Mouse (Mus musculus) heart, postnatal 4 days (tissue): ENCODE data around the gene Dus3l. TPM values are rescaled to one million over a fixed set of nuclear protein-coding genes. Genes with fewer than 3 reads are reported as not detected.
A peak's percentile ranks its signal among the peaks of the same experiment; 100 is the strongest.

Experiments
- DNase-seq: peaks from one replicate; pipeline ENCODE4 v3.0.0; 2021
- total RNA-seq, 2 experiments: library from RNA; stranded (reverse); gene quantifications; 2 replicates each; pipeline ENCODE4 v1.2.3; 2021

Dus3l gene
- total RNA-seq, result 10 to 100 TPM; 22.8 to 23.5 TPM

DNA sequence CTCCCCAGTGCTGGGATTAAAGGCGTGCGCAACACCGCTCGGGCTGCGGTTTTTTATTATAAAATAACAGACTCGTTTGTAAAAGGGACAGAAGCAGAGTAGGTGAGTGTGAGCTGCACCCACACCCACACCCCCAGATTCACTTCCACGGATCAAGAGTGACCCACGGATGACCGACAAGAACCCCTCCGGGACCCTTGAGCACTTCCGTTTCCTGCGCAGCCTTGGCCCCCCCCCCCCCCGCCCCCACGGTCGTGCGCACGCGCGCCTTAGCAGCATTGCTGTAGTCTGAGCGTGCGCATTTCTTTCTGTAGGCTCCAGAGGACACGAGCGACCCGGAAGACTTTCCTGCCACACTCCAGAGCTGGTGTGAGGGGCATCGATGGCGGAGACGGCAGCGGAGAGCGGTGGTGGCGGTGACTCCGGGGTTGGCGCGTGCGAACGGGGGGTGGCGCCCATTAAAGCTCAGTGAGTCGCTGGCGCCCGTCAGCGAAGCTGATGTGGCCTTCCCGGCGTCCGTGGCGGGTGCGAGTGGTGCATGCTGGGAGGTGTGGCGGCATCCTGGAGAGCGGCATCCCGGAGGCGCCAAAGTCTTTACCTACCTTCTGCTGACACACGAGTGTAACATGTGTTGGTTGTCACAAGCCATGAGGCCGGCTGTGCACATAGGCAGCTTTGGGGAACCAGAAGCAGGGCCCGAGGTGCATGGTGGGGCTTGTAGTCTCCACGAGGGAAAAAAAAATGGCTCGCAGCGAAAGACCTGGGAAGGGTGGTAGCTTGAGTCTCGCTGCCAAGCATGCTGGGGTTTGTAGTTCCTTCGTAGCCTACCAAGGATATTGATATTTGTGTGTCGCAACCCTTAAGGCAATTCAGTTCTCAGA, at the start of gene Dus3l:
Gene Dus3l (plus strand): TSS at position 284 of the 881 bp plus-strand sequence.
- peak; percentile 84 for DNase-seq

DNA sequence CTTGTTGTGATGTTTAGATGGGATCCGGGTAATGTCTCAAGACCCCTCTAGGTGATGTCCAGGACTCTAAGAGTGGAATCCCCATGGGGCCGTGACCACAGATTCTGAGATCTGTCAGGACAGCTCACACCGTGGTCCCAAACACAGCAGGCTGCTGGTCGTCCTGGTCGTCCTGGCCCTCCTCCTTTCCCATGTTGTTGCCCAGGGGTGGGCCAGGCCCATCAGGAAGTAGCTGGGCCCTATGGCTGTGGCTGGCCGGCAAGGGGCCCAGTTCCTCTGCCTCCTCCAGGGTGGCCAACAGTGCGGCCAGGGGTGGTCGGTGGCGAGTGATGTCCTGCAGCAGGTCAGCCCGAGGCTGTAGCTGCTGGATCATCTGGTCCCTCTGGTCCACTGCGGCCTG, 49.2 kb upstream of the Dus3l start:
- no peak for DNase-seq

DNA sequence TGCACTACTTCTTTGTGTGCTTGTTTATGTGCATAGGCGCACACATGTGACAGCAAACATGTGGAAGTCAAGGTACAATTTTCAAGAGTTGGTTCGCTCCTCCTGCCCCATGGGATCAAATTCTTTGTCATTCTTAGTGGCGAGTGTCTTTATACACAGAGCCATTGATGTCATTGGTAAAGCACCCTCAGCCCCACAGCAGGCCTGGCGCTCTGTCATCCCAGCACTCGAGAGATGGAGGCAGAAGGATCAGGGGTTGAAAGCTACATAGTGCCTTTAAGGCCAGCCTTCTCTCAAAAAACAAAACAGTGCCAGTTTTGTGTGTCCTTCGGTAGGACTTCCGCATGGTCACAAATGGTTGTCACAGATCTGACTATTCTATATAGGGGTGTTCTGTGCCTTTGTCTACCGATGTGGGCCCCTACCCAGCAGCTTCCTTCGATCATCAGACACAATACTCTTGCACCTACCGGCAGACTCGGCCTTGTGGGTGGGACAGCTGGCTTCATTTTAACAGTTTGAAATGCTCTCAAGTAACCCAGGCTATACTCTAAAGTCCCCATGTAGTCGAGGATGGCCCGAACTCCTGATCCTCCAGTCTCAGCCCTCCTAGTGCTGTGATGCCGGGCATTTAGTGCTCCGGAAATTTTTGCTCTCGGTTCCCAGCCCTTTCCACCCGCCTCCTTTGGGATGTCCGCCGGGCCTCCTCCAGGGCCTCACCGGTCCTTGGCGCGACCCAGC, 48.5 kb upstream of the Dus3l start:
- DNase-seq, result no peak

DNA sequence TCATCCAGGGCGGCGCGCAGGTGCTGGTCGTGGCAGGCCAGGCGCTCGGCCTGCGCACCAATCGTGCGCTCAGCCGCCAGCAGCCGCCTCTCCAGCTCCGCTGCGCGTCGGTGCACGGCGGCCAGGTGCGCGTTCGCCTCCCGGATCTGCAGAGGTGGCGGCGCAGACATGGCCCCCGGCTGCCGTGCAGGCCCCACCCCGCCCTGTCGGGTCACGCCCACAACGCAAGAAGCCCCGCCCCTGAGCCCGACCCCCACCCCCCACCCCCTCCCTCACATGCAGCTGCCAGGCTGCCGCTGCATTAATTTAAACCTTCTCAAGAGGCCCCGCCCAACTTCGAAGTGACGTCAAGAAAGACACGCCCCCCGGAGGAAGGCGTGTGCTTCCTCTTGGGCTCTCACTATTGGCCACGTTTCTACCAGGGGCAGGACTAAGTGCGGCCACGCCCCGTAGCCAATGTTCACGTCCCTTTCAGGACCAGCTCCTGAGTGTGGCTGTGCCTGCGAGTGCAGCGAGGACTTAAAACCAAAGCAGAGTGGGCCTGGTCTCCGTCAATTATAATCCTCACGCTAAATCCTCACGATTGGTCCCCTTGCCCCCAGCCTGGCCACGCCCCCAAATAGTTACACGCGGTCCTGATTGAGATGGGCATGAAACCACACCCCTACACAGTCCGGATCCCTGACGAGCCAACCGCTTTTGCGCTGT, 47.7 kb upstream of the Dus3l start:
- DNase-seq, result peak; percentile 97

DNA sequence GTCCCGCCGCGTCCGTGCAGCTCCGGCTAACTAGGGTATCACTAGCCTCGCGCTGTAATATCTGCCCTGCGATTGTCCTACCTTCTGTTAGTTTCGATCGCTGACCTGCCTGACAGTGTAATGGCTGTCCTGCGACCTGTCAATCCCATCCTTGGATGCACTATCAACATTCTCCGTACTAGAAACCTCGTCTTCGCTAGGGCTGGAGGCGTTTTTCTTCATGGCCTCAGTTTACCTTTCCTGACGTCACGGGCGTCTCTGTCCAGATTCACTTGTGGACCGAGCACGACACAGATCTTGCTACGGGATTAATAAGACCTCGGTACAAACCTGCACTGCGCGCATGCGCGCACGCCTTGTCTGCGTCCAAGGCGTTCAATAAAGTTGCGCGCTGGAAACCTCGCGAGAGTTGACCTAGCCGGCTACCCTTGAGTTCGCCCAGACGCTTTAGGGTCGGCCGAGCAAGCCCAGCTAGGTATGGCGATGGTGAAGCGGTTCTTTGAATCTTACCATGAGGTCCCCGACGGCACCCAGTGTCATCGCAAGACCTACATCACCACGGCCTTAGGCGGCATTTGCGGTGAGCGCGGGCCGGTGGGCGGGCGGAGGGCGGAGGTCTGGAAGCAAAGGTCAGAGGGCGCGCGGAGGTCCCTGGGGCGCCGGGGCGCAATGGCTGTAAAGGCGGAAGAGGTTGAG, 47.0 kb upstream of the Dus3l start, which contains the start of the genes Ndufa11 and Vmac:
Gene Ndufa11 (plus strand): TSS at position 405 of the 696 bp plus-strand sequence.
Gene Vmac (minus strand): TSS at position 660 of the 696 bp plus-strand sequence.
- peak; percentile 97 for DNase-seq

DNA sequence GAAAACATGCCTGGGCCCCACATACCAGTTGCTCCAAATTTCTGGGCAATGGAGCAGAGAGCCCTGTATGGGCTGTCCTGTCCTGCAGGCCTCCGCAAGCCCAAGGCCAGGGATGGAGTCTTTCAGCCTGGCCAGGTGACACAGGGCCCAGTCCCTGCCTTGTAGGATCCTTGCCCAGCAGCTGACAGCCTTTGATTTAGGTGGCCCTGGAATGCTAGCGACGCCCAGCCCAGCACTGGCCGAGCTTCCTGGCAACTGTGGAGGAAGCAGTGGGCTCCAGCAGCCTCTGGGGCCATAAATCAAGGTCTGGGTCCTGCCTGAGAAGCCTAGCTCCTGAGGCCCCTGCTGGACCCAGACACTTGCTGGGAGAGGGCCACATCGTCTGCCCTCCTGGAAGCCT, 42.1 kb upstream of the Dus3l start:
- no peak for DNase-seq

DNA sequence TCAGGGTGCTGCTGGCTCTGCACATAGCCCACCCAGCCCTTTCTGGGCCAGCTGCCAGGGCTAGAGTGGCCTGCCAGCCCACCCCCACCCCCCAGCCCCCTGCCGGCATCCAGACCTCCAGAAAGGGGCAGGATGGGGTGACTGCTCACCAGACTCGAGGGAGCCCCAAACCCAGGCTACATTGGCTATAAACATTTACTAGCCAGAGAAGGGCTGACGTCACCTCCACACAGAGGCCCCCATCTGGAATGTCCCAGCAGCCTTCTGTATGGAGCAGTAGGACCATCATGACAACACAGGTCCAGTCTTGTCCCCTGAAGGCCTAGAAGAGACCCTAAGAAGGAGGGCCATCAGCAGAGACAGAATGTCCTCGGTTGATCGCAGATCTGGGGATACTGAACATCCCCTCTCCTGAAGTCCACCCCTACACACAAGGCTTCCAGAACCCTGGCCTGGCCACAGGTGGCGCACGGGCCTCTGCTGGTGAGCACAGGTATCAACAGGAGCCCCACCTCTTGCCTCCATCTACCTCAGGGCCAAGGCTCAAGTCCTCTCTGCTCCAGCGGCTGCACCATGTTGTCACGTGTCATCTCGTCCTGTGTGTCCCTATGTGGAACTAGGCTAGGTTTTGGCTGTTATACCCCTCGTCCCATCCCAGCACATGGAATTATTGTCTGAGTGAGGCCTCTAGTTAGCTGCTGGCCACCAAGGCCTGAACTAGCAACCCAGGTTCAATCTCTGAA, 41.0 kb upstream of the Dus3l start:
- DNase-seq, result no peak

DNA sequence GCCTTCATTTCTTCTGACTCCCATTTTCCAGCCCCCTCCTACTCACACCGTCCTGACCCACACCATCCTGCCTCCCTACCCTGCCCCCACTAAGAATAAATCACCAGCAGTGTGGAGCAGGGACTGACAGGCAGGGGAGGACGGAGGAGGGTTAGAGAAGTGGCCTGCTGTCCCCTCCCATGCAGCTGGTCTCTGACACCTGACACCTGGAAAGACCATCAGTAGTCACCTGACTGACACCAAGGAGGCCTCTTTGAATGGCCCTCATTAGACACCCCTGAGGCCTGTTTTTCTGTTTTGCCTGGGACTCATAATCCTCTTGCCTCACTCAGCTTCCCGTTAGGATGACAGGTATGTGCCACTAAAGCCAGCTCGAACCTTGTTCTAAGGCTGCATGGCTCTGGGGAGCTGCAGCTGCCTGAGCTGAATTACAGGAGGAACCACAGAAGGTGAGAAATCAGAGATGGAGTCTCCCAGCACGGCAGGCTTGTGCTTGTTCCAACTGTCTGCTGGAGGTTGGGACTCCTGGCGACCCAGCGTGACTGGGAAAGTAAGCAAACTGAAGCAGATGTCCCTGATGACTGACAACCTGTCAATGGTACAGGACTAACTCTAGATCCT, 37.4 kb upstream of the Dus3l start:
- DNase-seq, result no peak

DNA sequence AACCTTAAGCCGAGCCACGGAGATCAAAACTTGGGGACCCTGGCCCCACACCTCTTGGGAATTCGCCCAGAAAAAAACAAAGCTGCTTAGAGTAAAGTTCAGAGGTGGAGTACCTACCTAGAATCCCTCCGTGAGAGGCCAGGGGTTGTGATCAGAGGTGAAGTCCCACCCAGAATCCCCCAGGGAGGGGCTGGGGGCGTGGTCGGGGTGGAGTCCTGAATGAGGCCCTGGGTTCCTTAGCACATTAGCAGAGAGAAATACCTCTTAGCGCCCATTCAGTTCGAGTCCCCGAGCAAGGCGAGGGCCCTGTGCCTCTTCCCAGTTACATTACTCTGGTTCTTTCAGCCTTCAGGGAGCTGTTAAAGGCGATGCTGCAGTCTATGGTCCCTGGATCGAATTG, 36.9 kb upstream of the Dus3l start:
- no peak for DNase-seq

DNA sequence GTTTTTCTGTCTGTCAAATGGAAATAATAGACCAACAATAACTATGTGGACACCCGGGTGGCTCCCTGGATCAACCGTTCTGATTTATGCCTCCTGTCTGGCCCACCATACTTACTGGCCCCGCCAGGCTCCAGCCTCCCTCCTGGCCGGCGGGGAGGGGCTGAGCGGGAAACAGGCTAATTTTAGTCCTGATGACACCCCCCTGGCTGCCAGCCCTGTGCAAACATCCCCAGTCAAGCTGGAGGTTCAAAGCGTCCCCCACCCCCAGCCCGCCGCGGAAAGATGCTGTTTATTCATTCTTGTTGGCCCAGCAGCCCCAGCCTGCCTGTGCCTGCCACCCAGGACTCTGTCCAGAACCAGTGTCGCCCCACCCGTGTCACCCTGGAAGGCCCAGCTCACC, 36.4 kb upstream of the Dus3l start:
- peak; percentile 69 for DNase-seq

DNA sequence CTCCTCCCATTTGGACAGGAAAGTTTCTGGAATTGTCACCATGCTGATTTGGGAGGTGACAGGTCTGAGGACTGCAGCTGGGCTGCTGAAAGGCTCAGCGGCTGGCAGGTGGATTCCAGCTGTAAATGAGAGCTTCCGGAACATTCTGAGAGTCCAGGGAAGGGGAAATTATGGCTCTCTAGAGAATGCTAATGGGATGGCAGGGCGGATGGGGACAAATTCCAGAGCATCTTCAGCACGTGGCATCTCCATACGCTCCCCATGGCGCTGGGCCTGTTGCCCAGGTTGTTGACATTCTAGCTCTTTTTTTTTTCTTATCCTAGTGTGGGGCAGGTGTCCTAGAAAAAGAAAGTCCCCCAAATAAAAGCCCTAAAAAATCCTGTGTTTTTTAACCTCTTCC, 35.4 kb upstream of the Dus3l start:
- no peak for DNase-seq

DNA sequence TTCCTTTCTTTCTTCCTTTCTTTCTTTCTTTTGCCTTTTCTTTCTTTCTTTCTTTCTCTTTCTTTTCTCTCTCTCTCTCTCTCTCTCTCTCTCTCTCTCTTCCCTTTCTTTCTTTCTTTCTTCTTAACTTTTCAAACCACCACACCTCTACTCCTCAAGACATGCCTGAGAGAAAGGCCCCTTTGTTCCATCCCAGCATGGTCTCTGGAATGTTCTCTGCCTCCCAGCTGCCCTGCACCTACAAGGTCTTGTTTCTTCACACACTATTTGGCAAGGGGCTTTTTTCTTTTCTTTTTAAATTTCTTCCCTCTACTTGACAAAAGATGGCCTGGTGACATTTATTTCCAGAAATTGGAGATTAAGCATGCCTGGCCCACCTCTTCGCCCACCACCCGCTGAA, 34.9 kb upstream of the Dus3l start:
- no peak for DNase-seq

DNA sequence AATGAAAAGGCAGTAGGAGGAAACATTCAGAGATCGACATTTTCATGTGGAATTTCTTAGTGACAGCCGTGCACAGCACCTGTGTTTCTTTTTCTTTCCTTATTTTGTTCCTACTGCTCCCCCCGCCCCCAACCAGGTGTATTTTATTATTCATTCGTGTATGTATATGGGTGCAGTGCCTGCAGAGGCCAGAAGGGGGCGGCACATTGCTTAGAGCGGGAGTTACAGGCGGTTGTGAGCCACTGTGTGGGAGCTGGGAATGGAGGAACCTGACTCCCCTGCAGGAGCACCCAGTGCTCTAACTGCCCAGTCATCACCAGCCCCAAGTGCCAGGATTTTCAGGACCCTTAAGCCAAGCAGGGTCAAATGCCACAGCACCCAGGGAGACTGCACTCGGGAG, 28.0 kb upstream of the Dus3l start:
- no peak for DNase-seq

DNA sequence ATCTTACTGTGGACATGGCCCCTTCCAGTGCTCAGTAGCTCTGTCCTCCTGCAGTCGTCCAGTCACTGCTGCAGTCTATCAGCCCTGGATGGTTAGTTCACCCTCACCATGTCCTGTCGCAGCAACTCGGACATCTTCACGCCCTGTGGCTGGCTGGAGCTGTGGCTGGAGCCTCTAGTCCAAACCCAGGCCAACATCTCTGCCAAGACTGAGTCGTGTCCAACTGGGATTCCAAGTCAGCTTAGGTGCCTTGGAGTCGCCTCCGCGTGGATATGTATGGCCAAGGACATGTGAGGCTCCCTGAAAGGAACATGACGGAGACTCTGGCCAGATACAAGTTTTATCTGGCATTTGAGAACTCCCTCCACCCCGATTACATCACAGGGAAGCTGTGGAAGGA, 26.3 kb upstream of the Dus3l start:
- DNase-seq, result no peak

DNA sequence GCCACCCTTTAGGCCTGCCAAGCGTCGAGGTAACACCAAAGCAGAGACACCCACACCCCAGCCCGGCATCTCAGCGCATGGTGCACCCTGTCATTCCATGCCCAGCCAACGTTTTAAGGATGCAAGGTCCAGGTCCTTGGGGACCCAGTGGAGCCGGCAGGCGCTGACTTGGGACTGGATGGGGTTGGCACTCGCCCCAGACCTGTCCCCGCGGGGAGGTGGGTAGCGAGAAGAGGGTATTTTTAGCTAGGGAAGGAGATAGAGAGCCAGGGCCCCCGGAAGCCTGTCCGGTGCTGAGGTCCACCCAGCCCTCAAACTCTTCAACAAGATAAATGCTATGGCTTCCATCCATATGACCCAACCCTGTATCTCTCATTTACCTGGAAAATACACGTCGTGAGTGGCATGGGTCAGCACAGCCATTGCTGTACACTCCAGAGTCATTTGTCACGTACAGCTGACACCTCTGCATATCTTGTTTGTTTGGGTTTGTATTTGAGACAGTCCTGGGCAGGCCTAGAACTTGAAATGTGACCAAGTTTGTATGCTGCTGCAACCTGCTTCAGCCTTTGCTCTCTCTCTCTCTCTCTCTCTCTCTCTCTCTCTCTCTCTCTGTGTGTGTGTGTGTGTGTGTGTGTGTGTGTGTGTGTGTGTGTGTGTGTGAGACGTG, 24.3 kb upstream of the Dus3l start:
- DNase-seq, result peak; percentile 83

DNA sequence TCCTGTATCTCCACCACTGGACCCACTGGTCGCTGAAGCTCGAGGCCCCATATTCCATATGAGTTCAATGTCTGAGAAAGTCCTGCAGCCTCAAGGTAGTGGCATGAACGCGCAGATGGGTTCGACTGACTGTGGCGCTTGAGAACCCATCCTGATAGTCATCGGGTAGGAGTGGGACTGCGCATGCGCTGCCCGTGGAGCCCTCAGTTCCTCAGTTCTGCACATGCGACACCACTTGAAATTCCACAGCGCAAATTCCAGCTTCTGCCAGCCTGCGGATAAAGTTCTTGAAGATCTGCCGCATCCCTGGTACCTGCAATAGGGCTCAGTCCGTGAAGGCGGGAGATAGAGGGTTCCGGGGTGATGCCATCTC, 23.8 kb upstream of the Dus3l start:
- no peak for DNase-seq

DNA sequence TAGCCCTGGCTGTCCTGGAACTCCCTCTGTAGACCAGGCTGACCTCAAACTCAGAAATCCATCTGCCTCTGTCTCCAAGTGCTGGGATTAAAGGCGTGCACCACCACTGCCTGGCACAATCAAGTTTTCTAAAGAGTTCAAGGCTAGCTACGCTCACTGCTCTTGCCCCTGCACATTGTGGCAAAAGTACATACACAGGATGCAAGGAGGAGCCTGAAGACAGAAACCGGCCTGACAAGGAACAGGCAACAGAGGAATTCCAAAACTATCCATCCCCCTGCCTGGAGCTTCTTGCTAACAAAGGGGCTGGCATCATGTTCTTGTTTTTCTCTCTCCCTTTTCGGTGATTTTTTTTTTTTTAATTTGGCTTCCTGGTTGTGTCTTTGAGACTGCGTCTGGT, 20.4 kb upstream of the Dus3l start:
- no peak for DNase-seq

DNA sequence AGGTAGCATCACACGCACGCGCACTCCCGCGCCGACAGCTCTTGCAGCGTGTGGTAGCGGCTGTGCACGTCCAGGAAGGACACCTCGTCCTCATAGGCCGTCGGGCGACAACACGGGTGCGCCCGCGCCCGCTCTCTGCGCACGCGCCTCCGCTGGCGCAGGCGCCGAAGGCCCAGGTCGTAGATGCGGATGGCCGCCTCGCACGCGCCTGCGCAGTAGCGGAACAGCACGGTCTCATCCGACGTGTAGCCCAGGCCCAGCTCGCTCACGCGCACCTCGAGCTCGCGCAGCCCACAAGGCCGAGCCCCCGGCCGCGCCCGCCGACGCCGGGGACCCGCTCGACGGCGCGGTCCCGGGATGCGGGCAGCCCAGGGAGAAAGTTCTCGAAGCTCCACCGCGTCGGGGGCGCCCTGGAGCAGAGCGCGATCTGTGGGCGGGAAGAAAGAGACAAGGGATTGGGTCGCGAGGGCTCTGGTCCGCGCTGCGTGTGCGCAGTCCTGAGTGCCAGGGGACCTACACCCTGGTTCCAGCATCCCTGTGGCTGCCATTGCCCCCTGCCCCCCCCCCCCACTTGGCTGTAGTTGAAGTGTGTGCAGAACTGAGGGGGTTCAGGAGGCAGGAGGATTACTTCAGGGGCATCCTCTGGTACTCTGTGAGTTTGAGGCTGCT, 13.0 kb upstream of the Dus3l start:
- DNase-seq, result peak; percentile 60

DNA sequence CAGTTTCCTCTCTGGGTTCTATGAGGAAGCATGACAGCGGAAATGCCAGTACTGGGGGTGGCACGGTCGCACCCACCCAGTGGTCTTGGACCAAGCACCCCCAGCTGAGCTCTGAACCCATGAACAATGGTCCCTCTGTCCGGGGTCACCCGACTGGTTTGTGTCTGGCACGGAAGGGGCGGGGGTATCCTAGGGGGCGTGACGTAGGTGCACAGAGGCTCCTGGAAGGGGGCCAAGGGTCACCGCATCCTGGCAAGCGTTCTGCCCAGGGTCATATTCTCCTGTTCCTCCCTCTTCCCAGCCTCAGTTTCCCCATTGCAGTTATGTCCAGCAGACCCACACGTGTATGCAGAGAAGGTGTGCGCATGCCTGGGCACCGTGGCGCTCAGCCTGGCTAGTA, 11.1 kb upstream of the Dus3l start:
- DNase-seq, result no peak
